Mouse (Mus musculus) mesoderm, embryonic 11.5 days (tissue): Measurements from ENCODE around the gene Tmem8.
A peak's percentile ranks its signal among the peaks of the same experiment; 100 is the strongest.
"Not testable (repeated sequence)": the region's sequence is repeated elsewhere in the genome, so short reads cannot be mapped to it uniquely, and the experiment has no call there.

Experiments used
- DNase-seq: peaks from one replicate; pipeline ENCODE4 v3.0.0-alpha.2; 2012; ENCODE audit warnings: low read depth, low spot score

Tmem8 gene

DNA sequence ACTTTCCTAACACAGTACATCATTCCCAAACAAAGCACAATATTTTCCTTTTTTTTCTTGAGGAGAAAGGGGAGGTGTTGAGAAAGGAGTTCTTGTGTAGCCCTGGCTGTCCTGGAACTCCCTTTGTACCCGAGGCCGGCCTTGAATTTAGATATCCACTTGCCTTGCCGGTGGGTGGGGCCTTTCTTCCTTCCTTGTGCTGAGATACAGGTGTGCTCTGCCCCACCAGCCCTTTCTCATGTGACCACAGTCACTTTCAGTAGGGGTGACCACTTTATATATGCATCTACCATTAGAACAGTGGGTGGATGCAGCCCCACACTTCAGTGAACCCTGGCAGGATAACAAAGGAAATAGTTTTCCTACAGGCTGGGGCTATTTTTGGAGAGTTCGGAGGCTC, 1.4 kb upstream of the Tmem8 start:
- no peak for DNase-seq

DNA sequence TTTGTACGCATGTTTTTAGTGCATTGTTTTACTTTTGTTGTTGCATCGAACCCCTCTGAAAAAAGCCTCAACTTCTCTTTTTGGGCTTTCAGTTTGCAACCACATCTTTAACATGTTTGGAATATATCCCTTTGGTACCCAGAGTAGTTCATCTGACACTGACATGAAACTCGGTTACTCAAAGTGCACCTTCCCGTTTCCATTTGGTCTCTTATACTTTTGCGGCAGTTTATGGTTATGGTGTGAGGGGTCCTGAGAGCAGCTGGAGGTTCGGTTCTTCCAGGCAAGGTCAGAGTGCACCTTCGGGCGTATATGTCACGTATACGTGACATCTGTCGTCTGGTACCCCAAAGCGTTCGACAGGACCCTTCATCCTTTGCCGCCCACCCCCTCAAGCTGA, 348 bp upstream of the Tmem8 start:
- no peak for DNase-seq

DNA sequence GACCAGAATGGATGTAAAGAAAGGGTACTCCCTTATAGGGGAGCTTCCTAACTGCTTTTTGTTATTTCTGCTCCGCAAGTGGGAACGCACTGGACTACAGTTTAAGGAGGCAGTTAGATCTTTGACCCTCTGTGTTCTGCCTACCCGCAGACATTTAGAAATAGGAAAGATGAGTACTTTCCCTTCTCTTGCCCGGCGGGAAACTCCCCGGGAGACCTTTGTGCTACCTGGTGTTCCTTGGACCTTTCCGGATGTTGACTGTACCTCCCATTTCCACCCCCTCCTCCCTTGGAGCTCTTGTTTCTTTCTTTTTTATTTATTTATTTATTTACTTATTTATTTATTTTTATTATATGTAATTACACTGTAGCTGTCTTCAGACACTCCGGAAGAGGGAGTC, 962 bp downstream of the Tmem8 start:
- DNase-seq: no peak

DNA sequence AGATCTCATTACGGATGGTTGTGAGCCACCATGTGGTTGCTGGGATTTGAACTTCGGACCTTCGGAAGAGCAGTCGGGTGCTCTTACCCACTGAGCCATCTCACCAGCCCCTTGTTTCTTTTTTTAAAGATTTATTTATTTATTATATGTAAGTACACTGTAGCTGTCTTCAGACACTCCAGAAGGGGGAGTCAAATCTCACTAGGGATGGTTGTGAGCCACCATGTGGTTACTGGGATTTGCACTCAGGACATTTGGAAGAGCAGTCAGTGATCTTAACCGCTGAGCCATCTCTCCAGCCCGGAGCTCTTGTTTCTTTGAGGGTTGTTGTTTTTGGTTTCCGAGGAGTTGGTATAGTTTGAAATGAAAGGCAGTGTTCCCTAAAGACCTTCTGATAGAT, 1.4 kb downstream of the Tmem8 start:
- not testable (repeated sequence) for DNase-seq

DNA sequence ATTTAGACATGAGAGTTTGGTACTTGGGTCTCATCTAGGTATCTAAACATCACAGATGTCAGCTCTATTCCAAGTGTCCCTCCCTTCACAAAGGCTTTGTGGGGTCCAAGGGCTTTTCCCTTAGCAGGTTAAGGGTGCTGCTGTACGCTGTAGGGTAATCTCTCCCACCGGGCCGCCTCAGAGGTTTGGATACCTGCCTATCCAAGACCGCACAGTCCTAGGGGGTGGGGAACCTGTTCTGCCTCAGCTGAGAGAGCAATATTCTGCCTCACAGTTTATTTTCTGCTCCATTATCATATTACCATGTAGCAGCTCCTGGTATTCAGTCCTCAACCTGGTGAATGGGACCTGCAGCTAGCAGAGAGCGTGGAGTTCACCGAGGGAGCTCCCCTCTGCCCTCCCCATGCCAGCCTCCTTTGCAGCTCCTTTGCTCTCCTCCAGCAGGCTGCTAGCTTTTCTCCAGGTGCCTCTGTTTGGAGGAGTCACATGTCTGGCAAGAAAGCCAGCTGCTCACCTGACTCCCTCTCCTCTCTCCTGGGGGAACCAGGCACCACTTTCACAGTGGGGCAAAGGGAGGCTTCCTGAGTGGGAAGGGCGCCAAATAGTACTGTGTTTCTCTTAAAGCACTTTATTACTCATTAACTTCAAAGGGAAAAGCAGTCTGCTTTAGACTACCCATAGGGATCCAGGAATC, 2.3 kb downstream of the Tmem8 start:
- DNase-seq: no peak

DNA sequence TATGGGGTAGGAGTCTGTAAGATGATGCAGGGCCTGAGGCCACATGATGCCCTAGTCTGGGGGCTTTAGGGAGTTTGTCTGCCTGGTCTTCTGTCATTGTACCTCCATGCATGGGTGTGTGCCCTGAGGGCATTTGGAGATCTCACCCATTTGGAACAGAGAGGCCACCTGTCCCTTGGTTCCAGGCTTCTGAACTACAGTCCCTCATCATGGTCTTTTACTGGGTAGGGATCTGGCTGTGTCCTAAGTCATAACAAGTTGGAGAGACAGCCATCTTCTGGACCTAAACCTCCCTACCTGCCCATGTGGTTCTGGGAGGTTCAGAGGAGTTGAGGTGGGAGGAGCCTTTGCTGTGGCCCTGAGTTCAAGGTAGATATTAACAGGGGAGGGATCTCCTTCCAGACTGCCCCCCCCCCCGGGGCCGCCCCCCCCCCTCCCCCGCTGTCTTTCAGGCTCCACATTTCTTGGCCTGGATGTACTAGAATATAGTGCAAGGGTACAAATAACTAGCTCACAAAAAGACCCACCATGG, 2.9 kb downstream of the Tmem8 start:
- DNase-seq: no peak

DNA sequence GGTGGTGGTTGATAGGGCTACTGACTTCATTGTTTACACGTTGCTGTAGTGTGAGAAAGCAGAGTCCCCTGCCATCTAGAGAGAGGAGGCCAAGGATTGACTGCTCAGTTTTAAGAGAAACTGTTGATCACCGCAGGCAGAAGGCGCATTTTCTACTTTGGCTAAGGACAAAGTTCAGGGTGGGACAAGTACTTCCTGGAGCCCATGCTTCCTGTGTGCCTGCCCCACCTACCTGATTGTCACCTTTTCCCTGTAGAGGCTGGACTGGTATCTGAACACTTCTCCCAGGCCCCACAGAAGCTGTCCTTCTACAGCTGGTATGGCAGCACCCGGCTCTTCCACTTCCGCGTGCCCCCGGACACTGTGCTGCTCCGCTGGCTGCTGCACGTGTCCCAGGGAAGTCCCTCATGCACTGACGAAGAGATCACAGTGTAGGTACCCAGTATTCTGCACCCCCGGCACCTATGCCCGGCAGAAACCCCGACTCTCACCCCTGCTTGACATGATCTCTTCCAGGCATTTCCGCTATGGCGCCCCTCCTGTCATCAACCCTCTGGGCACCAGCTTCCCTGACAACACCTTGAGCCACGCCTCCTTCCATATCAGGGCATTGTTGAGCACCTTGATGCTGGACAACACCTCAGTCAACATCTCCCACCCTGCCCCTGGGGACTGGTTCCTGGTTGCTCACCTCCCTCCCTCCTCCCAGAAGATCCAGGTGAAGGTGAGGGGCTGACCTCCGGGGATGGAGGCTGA, 3.6 kb downstream of the Tmem8 start:
- no peak for DNase-seq

DNA sequence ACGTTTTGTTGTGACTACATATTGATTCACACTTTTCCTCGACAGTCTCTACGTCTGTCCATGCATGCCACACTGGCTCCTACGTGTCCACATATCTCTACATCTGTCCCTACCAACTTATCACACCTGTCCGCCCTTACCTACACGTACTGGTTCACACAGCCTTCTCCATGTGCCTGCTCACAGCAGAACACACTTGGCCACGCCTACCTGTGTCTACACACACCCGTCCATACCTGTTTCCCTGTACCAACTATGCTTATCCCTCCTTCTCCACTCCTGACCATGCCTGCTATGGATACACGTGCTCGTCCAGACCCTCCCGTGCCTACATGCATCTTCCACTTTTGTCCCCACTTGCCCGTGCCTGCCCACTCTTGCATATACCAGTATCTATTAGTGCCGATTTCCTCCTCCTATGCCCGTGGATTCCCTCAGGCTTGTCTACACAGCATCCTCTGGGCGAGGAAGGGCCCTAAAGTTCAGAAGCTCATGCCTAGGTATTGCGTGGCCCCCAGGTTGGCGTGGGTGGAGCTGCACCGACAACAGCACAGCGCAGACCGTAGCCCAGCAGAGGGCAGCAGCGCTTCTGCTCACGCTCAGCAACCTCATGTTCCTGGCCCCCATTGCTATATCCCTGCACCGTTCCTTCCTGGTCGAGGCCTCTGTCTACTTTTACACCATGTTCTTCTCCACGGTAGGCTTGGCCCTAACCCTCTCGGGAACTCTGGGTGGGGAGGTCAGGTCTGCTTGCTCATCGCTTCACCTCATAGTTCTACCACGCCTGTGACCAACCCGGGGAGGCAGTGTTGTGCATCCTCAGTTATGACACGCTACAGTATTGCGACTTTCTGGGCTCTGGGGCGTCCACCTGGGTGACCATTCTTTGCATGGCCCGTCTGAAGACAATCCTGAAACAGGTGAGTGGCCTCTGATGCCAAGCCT, 6.9 kb downstream of the Tmem8 start:
- peak; percentile 65 for DNase-seq

DNA sequence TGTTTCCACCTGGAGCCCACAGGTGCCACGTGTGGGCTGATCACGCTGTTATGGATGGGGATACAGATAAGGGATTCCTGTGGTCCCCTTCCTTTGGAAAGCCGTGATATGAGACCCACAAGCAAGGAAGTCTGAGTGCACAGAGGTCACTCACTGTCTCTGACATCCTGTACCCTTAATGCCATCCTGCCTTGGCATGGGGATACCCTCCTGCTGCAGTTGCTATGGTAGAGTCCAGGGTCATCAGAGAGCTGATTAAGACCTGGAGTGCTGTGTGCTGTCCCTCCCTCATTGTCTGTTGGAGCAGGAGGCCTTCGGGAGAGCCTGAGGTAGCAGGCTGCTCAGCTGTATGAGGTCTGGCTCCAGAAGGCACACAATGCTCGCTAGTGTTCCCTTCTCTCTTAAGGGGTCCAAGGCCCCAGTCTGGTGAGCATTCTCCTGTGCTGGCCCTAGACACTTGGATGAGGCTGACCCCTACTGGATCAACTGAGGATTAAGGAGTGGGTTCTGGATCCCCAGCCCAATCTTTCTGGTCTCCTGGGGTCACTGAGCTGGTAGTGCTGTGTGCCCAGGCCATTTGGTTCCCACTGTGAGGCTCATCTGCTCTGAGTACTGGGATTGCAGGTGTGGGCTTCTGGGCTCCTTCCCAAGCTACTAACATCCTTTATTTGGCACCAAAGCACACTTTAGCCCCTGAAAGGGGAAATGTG, 9.5 kb downstream of the Tmem8 start:
- DNase-seq: no peak

DNA sequence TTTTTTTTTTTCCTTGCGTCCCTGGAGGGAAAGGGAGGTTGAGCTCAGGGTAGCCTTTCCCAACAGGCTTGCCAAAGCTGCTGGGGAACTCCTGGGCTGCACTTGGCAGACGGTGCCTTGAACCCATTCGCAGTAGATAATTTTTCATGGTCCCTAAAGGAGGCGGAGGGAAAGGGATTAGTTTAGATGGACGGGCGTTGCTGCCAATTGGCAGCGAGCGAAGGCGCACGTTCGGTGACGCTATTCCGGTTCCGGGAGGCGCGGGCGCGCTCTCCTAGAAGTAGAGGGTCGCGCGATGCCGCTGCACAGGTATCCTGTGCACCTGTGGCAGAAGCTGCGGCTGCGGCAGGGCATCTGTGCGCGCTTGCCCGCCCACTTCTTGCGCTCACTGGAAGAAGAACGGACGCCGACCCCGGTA, 10.2 kb downstream of the Tmem8 start, which contains the start of gene Mrpl28:
TSS of gene Mrpl28 (plus strand) at position 234 of the 418 bp plus-strand sequence.
- DNase-seq: peak; percentile 99

DNA sequence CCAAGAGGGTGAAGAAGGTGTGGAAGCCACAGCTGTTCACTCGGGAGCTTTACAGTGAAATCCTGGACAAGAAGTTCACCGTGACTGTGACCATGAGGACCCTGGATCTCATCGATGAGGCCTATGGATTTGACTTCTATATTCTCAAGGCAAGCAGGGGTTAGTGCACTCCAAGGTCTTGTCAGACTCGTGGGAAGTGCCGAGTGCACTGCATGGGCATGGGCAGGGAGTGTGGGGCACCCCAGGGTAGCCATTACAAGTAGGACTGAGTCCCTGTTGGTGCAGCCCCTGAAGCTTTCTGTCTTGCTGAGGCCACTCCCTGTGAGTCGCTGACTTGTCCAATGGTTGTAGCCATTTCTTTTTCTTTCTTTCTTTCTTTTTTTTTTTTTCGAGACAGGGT, 11.5 kb downstream of the Tmem8 start:
- no peak for DNase-seq

DNA sequence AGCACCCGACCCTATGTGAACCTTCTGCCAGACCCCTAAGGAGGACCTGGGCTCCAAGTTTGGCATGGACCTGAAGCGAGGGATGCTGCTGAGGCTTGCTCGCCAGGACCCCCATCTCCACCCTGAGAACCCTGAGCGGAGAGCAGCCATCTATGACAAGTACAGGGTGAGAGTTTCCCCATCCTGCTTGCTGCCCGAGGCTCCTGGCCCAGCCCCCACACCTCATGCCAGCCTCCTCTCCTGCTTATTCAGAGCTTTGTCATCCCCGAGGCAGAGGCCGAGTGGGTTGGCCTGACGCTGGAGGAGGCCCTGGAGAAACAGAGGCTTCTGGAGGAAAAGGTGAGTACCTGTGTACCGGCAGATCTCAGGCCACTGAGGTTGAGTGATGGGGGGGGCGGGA, 12.1 kb downstream of the Tmem8 start:
- DNase-seq: no peak

DNA sequence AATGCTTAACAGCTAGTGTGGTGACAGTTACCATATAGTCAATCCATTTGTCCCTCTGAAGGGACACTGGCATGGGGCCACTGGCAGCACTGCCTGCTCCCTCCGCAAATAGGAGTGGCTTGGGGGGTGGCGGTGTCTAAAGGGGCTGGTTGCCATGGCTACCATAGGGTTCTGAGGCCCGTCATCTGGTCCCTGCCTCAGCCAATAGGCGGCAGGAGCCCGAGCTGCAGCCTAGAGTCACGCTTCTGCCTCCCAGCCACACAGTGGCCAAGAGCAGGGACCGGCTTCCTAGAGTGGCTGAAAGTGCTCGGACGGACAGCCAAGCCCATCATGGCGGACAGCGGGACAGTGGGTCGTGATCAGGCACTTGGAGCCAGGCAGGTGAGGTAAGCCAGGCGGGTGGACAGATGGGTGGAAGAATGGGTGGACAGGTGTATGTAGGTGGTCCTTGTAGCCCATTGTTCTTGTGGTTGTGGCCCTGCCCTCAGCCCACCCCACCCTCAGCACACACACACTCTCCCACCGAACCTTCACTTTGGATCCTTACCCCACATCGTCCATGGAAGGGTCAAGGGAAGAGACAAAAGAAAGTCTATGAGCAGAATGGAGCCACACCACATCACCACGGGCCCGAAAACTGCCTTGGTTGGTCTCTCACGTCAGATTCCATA, 18.1 kb downstream of the Tmem8 start:
- DNase-seq: no peak

DNA sequence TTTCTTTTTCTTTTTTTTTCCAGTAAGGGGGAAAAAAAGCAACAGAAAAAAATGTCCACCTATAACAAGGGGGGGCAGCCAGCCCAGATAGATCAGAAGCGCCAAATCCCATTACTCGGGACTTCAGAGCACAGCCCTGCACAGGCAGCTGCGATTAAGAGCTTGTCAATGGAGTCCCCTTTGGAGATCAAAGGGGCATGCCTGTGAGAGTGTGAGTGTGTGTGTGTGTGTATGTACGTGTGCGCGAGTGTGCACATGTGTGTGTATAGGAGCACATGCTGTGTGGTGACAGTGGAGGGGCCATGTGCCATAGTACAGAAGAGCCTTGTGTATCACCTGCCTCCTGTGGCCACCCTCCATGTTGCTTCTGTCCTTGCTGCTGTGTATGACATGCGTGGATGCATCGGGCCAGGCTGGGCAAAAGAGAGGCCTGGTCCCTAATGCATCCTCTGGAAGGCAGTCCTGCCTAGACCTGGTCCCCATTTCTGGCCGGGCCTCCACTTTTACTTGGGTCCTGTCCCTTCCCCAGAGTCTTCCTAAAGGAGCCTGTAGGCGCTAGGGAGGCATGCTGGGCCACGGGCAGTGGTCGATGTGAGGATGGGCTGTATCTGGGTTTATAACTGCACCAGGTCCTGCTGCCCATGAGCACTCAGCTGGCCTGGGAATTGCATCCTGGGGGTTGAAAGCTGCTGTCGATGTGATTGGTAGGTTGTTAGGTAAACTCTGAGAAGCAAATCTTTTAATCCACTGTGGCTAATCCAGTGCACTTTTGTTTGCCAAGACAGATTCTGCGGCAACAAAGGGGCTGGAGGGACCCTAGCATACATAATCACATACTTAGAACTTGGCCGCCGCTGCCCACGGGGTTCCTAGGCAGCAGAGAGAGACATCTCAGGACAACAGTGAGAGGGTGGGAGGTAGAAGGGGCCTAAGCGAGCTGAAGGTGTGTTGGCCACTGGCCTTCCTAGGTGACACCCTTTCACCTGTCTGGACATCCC, 19.1 kb downstream of the Tmem8 start:
- no peak for DNase-seq

DNA sequence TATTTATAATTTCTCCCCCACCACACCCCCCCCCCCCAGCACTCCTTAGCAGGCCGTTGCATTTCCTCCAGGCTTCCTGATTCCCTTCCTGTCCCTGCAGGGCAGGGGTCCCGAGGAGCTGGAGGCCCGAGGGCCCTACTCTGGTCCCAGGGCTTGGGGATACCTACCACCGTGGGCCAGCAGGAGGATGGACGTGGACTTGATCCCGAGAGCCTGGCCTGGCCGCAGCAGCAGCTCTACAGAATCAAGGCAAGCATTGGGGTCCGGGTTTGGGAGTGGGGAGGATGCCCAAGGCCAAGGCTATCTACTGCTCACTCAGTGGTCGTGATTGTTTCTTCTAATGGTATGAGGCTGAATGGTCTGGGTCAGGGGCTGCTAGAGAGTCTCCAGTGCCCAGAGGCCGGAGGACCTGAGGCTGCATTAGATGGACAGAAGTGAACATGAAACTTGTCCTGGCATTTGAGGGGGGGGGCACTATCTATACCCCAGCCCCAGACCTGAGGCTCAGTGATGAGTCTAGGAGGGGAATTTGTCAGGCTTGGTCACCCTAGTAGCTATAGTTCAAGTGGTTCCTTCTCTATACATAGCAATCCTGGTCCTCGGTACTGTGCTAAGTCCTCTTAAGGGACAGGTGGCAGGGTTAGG, 24.1 kb downstream of the Tmem8 start:
- DNase-seq: no peak

DNA sequence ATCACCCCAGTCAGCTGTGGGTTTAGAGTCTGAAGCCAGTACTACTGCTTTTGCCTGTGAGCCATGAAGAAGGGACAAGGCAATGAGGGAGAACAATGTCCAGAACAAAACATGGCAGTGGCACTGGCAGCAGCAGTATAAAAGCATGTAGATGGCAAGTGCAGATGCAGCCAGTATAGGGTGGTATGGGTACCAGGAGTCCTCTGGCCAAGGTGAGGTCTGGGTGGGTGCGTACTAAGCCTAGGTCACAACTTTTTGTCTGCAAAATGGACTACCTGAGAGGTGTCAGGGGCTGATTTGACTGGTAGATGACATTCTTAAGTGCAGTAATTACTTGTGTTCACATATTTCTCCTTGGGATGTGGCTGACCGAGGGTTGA, 24.6 kb downstream of the Tmem8 start:
- no peak for DNase-seq

DNA sequence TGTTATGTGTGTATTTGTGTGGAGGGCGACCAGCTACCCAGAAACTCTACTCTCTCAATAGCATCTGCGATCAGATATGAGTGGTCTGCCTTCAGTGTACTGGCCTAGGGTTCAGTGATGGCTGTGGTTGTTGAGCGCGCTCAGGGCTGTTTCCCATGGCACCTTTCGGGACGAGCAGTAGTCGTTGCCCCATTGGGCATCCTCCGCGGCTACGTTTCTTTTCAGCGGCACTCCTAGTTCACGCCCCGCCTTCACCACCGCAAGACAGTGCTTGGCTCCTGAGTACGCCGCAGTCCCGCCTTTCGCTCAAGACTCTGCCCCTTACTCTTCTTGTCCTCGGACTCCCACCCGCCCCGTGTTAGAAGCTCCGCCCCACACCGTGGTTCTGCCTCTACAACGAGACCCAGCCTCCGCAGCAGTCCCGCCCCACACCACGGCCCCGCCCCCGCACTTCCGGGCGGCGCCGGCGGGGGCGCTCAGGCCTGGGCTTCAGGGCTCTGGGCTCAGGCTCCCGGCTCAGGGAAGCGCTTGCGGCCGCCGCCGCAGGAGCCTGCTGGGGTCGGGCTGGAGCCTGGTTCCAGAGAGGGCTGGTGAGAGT, 25.2 kb downstream of the Tmem8 start, which contains the start of gene Axin1:
TSS of gene Axin1 (plus strand) at position 450 of the 598 bp plus-strand sequence.
- peak; percentile 98 for DNase-seq

DNA sequence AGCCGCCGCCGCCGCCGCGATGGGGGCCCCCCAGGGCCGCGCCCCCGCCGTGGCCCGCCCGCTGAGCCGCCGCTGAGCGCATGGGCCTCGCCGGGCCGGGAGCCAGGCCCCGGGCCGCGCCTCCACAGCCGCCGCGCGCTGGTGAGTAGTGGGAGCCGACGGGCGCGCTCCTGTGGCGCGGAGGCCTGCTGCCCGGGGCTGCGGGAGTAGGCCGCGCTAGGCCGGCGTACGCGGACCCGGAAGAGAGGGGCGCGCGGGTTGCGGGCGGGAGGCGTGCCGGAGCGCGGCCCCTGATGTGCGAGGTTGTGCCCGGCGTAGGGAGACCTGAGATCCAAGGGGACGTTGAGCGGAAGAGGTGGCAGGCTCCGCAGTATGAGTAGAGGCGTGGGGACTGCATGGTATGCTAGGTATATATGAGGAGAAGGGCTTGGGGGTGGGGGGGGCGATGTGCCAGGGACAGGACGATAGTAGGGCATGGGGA, 25.8 kb downstream of the Tmem8 start:
- peak; percentile 30 for DNase-seq
